Mouse (Mus musculus): ENCODE data around the gene Msh6. TPM values are rescaled to one million over a fixed set of nuclear protein-coding genes. Genes with fewer than 3 reads are reported as not detected.

Msh6 gene
- total and polyA plus RNA-seq, 2 experiments from 2014 or later, result 18.4 to 29.3 TPM

DNA sequence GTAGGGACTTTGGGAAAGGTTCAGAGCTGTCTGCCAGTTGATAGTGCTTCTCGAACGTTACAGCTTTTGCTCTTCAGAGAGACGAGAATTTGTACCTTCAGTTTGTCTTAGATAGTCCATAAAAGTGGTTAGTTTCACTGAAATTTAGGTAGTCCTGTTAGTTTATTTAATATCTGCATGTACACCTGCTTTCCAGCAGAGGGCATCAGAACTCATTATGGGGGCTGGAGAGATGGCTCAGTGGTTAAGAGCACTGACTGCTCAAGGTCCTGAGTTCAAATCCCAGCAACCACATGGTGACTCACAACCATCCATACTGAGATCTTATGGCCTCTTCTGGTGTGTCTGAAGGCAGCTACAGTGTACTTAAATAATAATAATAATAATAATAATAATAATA is 7.2 kb downstream of the Msh6 start:
- no peak overlapping the region for H3K9ac ChIP-seq
- H3K27me3 ChIP-seq (ENCODE audit: insufficient read depth, low read length), result no peaks in the 10 kb centered on the region
- 86% methylated on average over 3 of the region's 3 CpGs for WGBS
- H3K9me3 ChIP-seq (ENCODE audit: low read length), result no peaks in the 10 kb centered on the region
- DNase-seq (no peak), ATAC-seq (no peak)
- no peak overlapping the region for H3K4me3 ChIP-seq (ENCODE audit: low read depth, low read length)
- peaks cover 35% of the 10 kb centered on the region for H3K36me3 ChIP-seq (ENCODE audit: insufficient read depth)
- H3K4me2 ChIP-seq (ENCODE audit: low read depth), result no peak overlapping the region
- H3K27ac ChIP-seq (ENCODE audit: low read depth, low read length), result no peak overlapping the region
- H3K4me1 ChIP-seq (ENCODE audit: insufficient read depth), result no peaks in the 10 kb centered on the region
- TF ChIP-seq CTCF (IDR thresholded peaks at IDR 0.05; ENCODE audit: low read depth), result peak; percentile 54

DNA sequence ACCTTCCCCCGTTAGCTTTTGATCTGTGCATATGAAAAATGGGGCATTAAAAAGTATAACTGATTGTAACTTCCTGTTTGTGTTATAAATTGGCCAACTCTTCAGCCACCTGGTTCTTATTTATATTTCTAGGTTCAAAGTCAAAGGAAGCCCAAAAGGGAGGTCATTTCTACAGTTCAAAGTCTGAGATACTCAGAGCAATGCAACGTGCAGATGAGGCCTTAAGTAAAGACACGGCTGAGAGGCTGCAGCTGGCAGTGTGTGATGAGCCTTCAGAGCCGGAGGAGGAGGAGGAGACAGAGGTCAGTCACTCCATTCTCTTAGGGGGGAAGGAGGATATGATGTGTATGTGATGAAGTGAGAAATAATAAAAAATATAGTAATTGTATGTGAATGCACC is 8.5 kb downstream of the Msh6 start:
- TF ChIP-seq CTCF (IDR thresholded peaks at IDR 0.05; ENCODE audit: low read depth), result no peak
- no peak overlapping the region for H3K4me3 ChIP-seq (ENCODE audit: low read depth, low read length)
- no peak overlapping the region for H3K9ac ChIP-seq
- H3K27me3 ChIP-seq (ENCODE audit: insufficient read depth, low read length), result no peaks in the 10 kb centered on the region
- no peak overlapping the region for H3K4me2 ChIP-seq (ENCODE audit: low read depth)
- ATAC-seq (no peak), DNase-seq (no peak)
- H3K27ac ChIP-seq (ENCODE audit: low read depth, low read length), result no peak overlapping the region
- H3K36me3 ChIP-seq (ENCODE audit: insufficient read depth), result peaks cover 39% of the 10 kb centered on the region
- H3K4me1 ChIP-seq (ENCODE audit: insufficient read depth), result no peaks in the 10 kb centered on the region
- H3K9me3 ChIP-seq (ENCODE audit: low read length), result no peaks in the 10 kb centered on the region
- 80% methylated on average over 4 of the region's 4 CpGs for WGBS

DNA sequence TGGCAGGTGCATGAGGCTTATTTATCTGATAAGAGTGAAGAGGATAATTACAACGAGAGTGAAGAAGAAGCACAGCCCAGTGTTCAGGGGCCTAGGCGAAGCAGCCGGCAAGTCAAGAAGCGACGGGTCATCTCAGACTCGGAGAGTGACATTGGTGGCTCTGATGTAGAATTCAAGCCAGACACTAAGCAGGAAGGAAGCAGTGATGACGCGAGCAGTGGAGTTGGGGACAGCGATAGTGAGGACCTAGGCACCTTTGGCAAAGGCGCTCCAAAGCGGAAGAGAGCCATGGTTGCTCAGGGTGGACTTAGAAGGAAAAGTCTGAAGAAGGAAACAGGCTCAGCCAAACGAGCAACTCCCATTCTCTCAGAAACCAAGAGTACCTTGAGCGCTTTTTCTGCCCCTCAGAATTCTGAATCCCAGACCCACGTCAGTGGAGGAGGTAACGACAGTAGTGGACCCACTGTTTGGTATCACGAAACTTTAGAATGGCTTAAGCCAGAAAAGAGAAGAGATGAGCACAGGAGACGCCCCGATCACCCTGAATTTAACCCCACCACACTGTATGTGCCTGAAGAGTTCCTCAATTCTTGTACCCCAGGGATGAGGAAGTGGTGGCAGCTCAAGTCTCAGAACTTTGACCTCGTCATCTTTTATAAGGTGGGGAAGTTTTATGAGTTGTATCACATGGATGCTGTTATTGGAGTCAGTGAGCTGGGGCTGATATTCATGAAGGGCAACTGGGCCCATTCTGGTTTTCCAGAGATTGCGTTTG is 9.8 kb downstream of the Msh6 start:
- no peak for TF ChIP-seq CTCF (IDR thresholded peaks at IDR 0.05; ENCODE audit: low read depth)
- ATAC-seq, result no peak
- Histone ChIP-seq H3K9ac (no peak overlapping the region), H3K4me3 (ENCODE audit: low read depth, low read length) (no peak overlapping the region), H3K4me1 (ENCODE audit: insufficient read depth) (no peaks in the 10 kb centered on the region), H3K9me3 (ENCODE audit: low read length) (no peaks in the 10 kb centered on the region), H3K27me3 (ENCODE audit: insufficient read depth, low read length) (no peaks in the 10 kb centered on the region), H3K27ac (ENCODE audit: low read depth, low read length) (no peak overlapping the region), H3K36me3 (ENCODE audit: insufficient read depth) (peaks cover 47% of the 10 kb centered on the region), H3K4me2 (ENCODE audit: low read depth) (no peak overlapping the region)
- 93% methylated on average over 20 of the region's 20 CpGs for WGBS
- DNase-seq, result no peak

DNA sequence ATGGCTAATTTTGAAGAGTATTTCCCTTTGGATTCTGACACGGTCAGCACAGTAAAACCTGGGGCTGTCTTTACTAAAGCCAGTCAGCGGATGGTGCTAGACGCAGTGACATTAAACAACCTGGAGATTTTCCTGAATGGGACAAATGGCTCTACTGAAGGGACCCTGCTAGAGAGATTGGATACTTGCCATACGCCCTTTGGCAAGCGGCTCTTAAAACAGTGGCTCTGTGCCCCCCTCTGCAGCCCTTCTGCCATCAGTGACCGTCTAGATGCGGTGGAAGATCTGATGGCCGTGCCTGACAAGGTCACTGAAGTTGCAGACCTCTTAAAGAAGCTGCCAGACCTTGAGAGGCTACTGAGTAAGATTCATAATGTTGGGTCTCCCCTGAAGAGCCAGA is 11.1 kb downstream of the Msh6 start:
- H3K4me2 ChIP-seq (ENCODE audit: low read depth), result no peak overlapping the region
- peaks cover 52% of the 10 kb centered on the region for H3K36me3 ChIP-seq (ENCODE audit: insufficient read depth)
- no peaks in the 10 kb centered on the region for H3K27me3 ChIP-seq (ENCODE audit: insufficient read depth, low read length)
- H3K27ac ChIP-seq (ENCODE audit: low read depth, low read length), result no peak overlapping the region
- no peak for ATAC-seq
- no peaks in the 10 kb centered on the region for H3K4me1 ChIP-seq (ENCODE audit: insufficient read depth)
- DNase-seq, result no peak
- TF ChIP-seq CTCF (IDR thresholded peaks at IDR 0.05; ENCODE audit: low read depth), result no peak
- WGBS, result 69% methylated on average over 8 of the region's 8 CpGs
- no peaks in the 10 kb centered on the region for H3K9me3 ChIP-seq (ENCODE audit: low read length)
- no peak overlapping the region for H3K9ac ChIP-seq
- no peak overlapping the region for H3K4me3 ChIP-seq (ENCODE audit: low read depth, low read length)

DNA sequence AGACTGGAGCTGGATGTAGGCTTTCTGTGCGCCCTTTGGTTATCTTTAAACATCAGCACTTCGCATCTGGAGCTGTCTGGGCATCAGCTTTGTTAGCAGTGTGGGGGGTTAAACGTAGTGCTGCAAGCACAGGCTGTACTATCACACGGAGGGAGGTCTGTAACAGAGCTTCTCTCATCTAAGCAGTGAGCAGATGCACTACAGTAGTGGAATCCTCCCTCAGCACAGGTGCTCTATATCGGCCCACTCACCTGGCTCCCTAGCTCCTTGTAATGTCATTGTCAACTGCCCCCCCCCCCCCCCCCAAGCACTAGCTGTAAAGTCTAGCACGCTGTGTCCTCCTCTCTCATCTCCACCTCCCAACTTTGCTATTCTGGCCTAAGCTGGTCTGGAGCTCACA is 12.6 kb downstream of the Msh6 start:
- H3K9me3 ChIP-seq (ENCODE audit: low read length), result no peaks in the 10 kb centered on the region
- H3K36me3 ChIP-seq (ENCODE audit: insufficient read depth), result peaks cover 63% of the 10 kb centered on the region
- 61% methylated on average over 6 of the region's 6 CpGs for WGBS
- no peak overlapping the region for H3K27ac ChIP-seq (ENCODE audit: low read depth, low read length)
- TF ChIP-seq CTCF (IDR thresholded peaks at IDR 0.05; ENCODE audit: low read depth), result no peak
- H3K4me1 ChIP-seq (ENCODE audit: insufficient read depth), result no peaks in the 10 kb centered on the region
- DNase-seq (no peak), ATAC-seq (0 out of 2 replicates have a peak, but pooled peaks have one; percentile 25)
- no peak overlapping the region for H3K4me2 ChIP-seq (ENCODE audit: low read depth)
- no peak overlapping the region for H3K4me3 ChIP-seq (ENCODE audit: low read depth, low read length)
- no peak overlapping the region for H3K9ac ChIP-seq
- no peaks in the 10 kb centered on the region for H3K27me3 ChIP-seq (ENCODE audit: insufficient read depth, low read length)

DNA sequence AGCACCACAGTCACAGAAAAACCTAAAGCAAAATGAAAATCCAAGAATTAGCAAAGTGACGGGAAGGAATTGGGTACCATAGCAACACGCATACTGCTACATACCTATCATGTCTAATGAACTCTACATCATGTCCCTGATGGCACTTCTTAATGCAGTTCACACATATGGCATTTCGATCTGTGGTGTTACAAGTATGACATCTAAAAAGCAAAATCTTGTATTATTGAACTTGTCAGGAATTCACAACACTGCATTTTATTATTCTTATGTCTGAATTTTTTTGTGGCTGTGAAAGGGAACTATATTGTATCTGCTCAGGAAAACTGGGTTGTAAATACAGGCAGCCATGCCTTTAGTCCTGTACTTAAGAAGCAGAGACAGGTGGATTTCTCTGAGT is 17.3 kb downstream of the Msh6 start:
- Histone ChIP-seq H3K27ac (ENCODE audit: low read depth, low read length) (peak overlapping the region; percentile 5), H3K9me3 (ENCODE audit: low read length) (no peaks in the 10 kb centered on the region), H3K27me3 (ENCODE audit: insufficient read depth, low read length) (no peaks in the 10 kb centered on the region), H3K4me2 (ENCODE audit: low read depth) (no peak overlapping the region), H3K9ac (no peak overlapping the region), H3K4me1 (ENCODE audit: insufficient read depth) (no peaks in the 10 kb centered on the region), H3K4me3 (ENCODE audit: low read depth, low read length) (no peak overlapping the region), H3K36me3 (ENCODE audit: insufficient read depth) (peaks cover 63% of the 10 kb centered on the region)
- ATAC-seq (0 out of 2 replicates have a peak, but pooled peaks have one; percentile 47), DNase-seq (no peak)
- TF ChIP-seq CTCF (IDR thresholded peaks at IDR 0.05; ENCODE audit: low read depth), result no peak
- 83% methylated on average over 3 of the region's 3 CpGs for WGBS

DNA sequence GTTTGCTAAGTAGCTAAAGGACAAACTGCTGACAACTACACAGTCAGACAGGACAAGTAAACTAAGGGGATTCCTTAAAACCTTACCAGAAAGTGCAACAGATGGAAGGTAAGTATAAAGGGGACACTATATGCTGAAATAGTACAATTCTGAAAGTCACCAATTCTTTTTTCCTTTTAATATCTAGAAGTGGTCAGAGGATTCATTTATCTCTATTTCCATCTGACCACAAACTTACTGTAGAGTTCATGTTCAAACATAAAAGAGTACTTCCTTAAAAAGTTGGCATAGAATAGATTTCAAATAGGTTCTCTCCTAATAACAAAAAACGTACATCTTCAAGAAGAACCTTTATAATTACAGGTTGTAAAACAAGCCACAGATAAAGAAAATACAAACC is 18.5 kb downstream of the Msh6 start:
- H3K9ac ChIP-seq, result no peak overlapping the region
- H3K36me3 ChIP-seq (ENCODE audit: insufficient read depth), result peaks cover 52% of the 10 kb centered on the region
- 96% methylated on average over 1 of the region's 1 CpGs for WGBS
- H3K4me2 ChIP-seq (ENCODE audit: low read depth), result no peak overlapping the region
- no peaks in the 10 kb centered on the region for H3K27me3 ChIP-seq (ENCODE audit: insufficient read depth, low read length)
- no peak for TF ChIP-seq CTCF (IDR thresholded peaks at IDR 0.05; ENCODE audit: low read depth)
- no peak overlapping the region for H3K4me3 ChIP-seq (ENCODE audit: low read depth, low read length)
- DNase-seq (no peak), ATAC-seq (no peak)
- H3K4me1 ChIP-seq (ENCODE audit: insufficient read depth), result no peaks in the 10 kb centered on the region
- no peak overlapping the region for H3K27ac ChIP-seq (ENCODE audit: low read depth, low read length)
- H3K9me3 ChIP-seq (ENCODE audit: low read length), result no peaks in the 10 kb centered on the region
